Mouse (Mus musculus) left cerebral cortex, postnatal 25 days (tissue): ENCODE data around the gene Slc6a16. TPM values are rescaled to one million over a fixed set of nuclear protein-coding genes. Genes with fewer than 3 reads are reported as not detected.

Experiments
- DNase-seq, 2 experiments: peaks; one replicate each; pipeline ENCODE4 v3.0.0; 2022; ENCODE audit warnings: low spot score in 2 of 2, mixed read lengths in 1 of 2
- intact Hi-C: fragments of 180-260 bp; cut with DNase I; formaldehyde crosslinking; loops from one replicate; pipeline ENCODE4 v1.15.1; 2025
- total RNA-seq, 2 experiments: library from RNA; stranded (reverse); gene quantifications; 2 replicates each; pipeline ENCODE4 v1.2.3; 2021

Gene Slc6a16
- total RNA-seq, 2 experiments from 2014 or later, result 1.6 to 1.9 TPM

GRCm38 (mm10) chr7:45238723-45239496 lies 2.0 kb upstream of the Slc6a16 start, which contains the start of gene Cd37:
TSS of gene Cd37 (minus strand) at chr7:45239115.
- intact Hi-C loops, result no loop called here
- DNase-seq, result no peak

GRCm38 (mm10) chr7:45240109-45240508 lies 776 bp upstream of the Slc6a16 start:
- DNase-seq, result no peak
- intact Hi-C loops, result no loop called here

GRCm38 (mm10) chr7:45241389-45241749 lies 484 bp downstream of the Slc6a16 start:
- intact Hi-C loops, result no loop called here
- no peak for DNase-seq

- no peak for DNase-seq
- intact Hi-C loops, result no loop called here
Measured at GRCm38 (mm10) chr7:45247666-45248065, 6.8 kb downstream of the Slc6a16 start.

GRCm38 (mm10) chr7:45253806-45254205 lies 12.9 kb downstream of the Slc6a16 start:
- DNase-seq, result no peak
- intact Hi-C loops, result no loop called here

- intact Hi-C loops, result loop anchor here (2.0 kb wide), 1 partner anchor 21 kb away; no protein-coding TSS in a partner anchor
- DNase-seq, result peak in 1 of 2 experiments; percentile 45
Measured at GRCm38 (mm10) chr7:45255822-45256221, 14.9 kb downstream of the Slc6a16 start.

GRCm38 (mm10) chr7:45257063-45257840 lies 16.4 kb downstream of the Slc6a16 start:
- DNase-seq, result peak in 1 of 2 experiments; percentile 80
- intact Hi-C loops, result loop anchor here (2.0 kb wide), 1 partner anchor 22 kb away; no protein-coding TSS in a partner anchor

GRCm38 (mm10) chr7:45259281-45259680 lies 18.4 kb downstream of the Slc6a16 start:
- intact Hi-C loops, result no loop called here

GRCm38 (mm10) chr7:45262266-45262665 lies 21.4 kb downstream of the Slc6a16 start:
- intact Hi-C loops, result no loop called here
- DNase-seq, result no peak

More at GRCm38 (mm10) chr7:45259281-45259680, 18.4 kb downstream of the Slc6a16 start:
- no peak for DNase-seq

GRCm38 (mm10) chr7:45263006-45263607 lies 22.2 kb downstream of the Slc6a16 start:
- intact Hi-C loops, result no loop called here
- DNase-seq, result peak; percentile 24 to 44

- intact Hi-C loops, result no loop called here
- DNase-seq, result no peak
Measured at GRCm38 (mm10) chr7:45264348-45264747, 23.5 kb downstream of the Slc6a16 start.

- DNase-seq, result no peak
- intact Hi-C loops, result no loop called here
Measured at GRCm38 (mm10) chr7:45265518-45265917, 24.6 kb downstream of the Slc6a16 start.

GRCm38 (mm10) chr7:45272786-45273412 lies 32.0 kb downstream of the Slc6a16 start:
- DNase-seq, result no peak
- intact Hi-C loops, result no loop called here

GRCm38 (mm10) chr7:45273672-45274071 lies 32.8 kb downstream of the Slc6a16 start:
- intact Hi-C loops, result no loop called here
- DNase-seq, result no peak

GRCm38 (mm10) chr7:45277136-45277760 lies 36.4 kb downstream of the Slc6a16 start, which contains the start of gene Slc6a21:
TSS of gene Slc6a21 (plus strand) at chr7:45277513.
- intact Hi-C loops, result loop anchor here (1.0 kb wide), 1 partner anchor 44 kb away; no protein-coding TSS in a partner anchor
- peak; percentile 67 to 69 for DNase-seq

- intact Hi-C loops, result no loop called here
Measured at GRCm38 (mm10) chr7:45286486-45286885, 45.6 kb downstream of the Slc6a16 start.

GRCm38 (mm10) chr7:45296626-45297025 lies 55.7 kb downstream of the Slc6a16 start:
- intact Hi-C loops, result no loop called here
- no peak for DNase-seq

More at GRCm38 (mm10) chr7:45286486-45286885, 45.6 kb downstream of the Slc6a16 start:
- DNase-seq, result no peak

GRCm38 (mm10) chr7:45297563-45297962 lies 56.7 kb downstream of the Slc6a16 start:
- no peak for DNase-seq
- intact Hi-C loops, result no loop called here

GRCm38 (mm10) chr7:45299752-45300151 lies 58.9 kb downstream of the Slc6a16 start:
- peak; percentile 78 to 93 for DNase-seq

More at GRCm38 (mm10) chr7:45299752-45300151, 58.9 kb downstream of the Slc6a16 start:
- intact Hi-C loops, result loop anchor here (1.0 to 2.0 kb wide), 2 partner anchors 41 to 137 kb away; no protein-coding TSS in a partner anchor
